Mouse (Mus musculus) forebrain, embryonic 10.5 days (tissue): ENCODE measurements at regions not wholly inside any gene's neighbourhood (a gene's known extent, or its start where the extent isn't known, plus 50 kb on each side); places are given as distances from the start of the nearest gene placed in this dataset.

Experiments
- DNase-seq: peaks from one replicate; pipeline ENCODE4 v3.0.0-alpha.2; 2017; ENCODE audit warnings: low spot score; ENCODE audit errors: extremely low spot score
- H3K27ac ChIP-seq: fragments of 300-500 bp; sonication (generic); 2 replicates; pipeline ENCODE4 v1.5.1; 2016; ENCODE audit warnings: mild to moderate bottlenecking
- H3K27me3 ChIP-seq: fragments of 300-500 bp; sonication (generic); 2 replicates; pipeline ENCODE4 v1.6.1; 2016; ENCODE audit warnings: mild to moderate bottlenecking; ENCODE audit not compliant: poor library complexity, severe bottlenecking
- H3K36me3 ChIP-seq: fragments of 300-500 bp; sonication (generic); replicated peaks from 2 replicates; pipeline ENCODE4 v1.6.1; 2016; ENCODE audit warnings: mild to moderate bottlenecking, moderate library complexity
- H3K4me1 ChIP-seq: fragments of 300-500 bp; sonication (generic); 2 replicates; pipeline ENCODE4 v1.6.1; 2016
- H3K4me3 ChIP-seq: fragments of 300-500 bp; sonication (generic); 2 replicates; pipeline ENCODE4 v1.5.1; 2016; ENCODE audit warnings: mild to moderate bottlenecking, moderate library complexity
- H3K9me3 ChIP-seq: fragments of 300-500 bp; sonication (generic); 2 replicates; pipeline ENCODE4 v1.6.1; 2016; ENCODE audit warnings: mild to moderate bottlenecking, moderate library complexity
- WGBS: fragments of 180-500 bp; shearing (Covaris S2); methylation state at CpG from one replicate; pipeline ENCODE4 v1.1.7; 2016; 5-methylcytosine and 5-hydroxymethylcytosine counted together

GRCm38 (mm10) chr2:158965003-158965665 is 170.5 kb downstream of the Dhx35 start:
- WGBS, result 90% methylated on average over 6 of the region's 6 CpGs
- no peaks in the 10 kb centered on the region for H3K36me3 ChIP-seq
- no peak for DNase-seq
- H3K4me1 ChIP-seq, result no peaks in the 10 kb centered on the region
- H3K4me3 ChIP-seq, result no peak overlapping the region
- H3K27ac ChIP-seq, result no peak overlapping the region
- no peaks in the 10 kb centered on the region for H3K9me3 ChIP-seq
- H3K27me3 ChIP-seq, result no peaks in the 10 kb centered on the region

DNA sequence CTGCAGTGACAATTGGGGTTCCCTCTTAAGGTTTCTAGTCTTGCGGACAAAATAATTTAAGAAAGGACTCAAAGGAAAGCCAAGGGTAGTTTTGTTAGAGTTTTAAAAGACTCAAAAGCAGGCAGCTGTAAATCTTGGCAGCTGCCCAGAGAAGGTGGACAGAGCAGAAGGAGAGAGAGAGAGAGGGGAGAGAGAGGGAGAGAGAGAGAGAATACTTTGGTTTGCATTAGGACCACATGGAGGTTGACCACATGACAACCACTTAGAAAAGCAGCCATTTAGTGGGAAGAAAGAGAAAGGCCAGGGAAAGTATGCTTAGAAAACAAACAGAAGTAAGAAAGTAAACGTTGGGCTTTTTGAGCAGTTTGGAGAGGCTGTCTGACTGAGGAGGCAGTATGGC is 177.6 kb downstream of the Dhx35 start:
- no peak overlapping the region for H3K4me3 ChIP-seq
- DNase-seq, result no peak
- 72% methylated on average over 2 of the region's 2 CpGs for WGBS

GRCm38 (mm10) chr2:158985529-158986148 is 191.0 kb downstream of the Dhx35 start:
- peak; percentile 23 for DNase-seq
- Histone ChIP-seq H3K27ac (no peak overlapping the region), H3K4me3 (no peak overlapping the region), H3K27me3 (no peaks in the 10 kb centered on the region), H3K9me3 (no peaks in the 10 kb centered on the region), H3K4me1 (no peaks in the 10 kb centered on the region), H3K36me3 (no peaks in the 10 kb centered on the region)
- 78% methylated on average over 17 of the region's 17 CpGs for WGBS

More for the DNA sequence above, 177.6 kb downstream of the Dhx35 start:
- Histone ChIP-seq H3K36me3 (no peaks in the 10 kb centered on the region), H3K27me3 (no peaks in the 10 kb centered on the region), H3K27ac (no peak overlapping the region), H3K9me3 (no peaks in the 10 kb centered on the region), H3K4me1 (no peaks in the 10 kb centered on the region)

DNA sequence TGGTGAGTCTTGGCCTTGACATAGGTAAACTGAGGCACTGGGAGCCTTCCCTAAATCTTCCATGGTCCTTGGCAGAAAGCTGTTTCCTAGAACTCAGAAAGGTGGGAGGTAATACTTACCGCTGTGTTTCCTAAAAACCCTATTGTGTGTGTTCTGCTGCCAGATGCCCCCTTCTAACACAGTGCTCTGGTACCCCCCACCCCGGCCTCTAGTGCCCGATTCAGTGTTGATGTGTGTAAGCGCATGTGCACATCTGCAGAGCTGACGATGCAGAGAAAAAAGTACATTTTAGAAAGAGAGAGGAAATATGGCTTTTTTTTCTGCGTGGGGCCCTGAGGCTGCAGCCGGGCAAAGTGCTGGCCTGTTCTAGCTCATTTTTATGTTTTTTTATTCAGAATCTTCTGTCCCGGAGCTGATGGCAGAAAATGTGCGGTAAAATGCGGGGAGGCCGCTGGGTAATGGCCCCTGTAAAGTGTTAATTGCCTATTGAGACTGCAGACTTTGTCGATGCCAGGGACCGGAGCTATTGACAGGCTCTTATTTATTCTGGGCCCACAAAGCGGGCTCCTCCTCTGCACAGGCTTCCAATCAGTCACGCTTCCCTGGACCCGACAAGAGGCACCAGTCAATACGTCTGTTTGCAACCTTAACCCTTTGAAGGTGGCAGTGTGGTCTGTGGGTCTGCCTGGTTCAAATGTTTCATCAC is 208.0 kb downstream of the Dhx35 start:
- Histone ChIP-seq H3K27me3 (peaks cover 23% of the 10 kb centered on the region; the same call in 1 of the 2 replicates), H3K9me3 (no peaks in the 10 kb centered on the region), H3K4me1 (peaks cover 28% of the 10 kb centered on the region), H3K27ac (peak overlapping the region; percentile 80), H3K4me3 (peak overlapping the region; percentile 35; the same call in 1 of the 2 replicates), H3K36me3 (no peaks in the 10 kb centered on the region)
- WGBS, result 22% methylated on average over 17 of the region's 17 CpGs
- peak; percentile 67 for DNase-seq

DNA sequence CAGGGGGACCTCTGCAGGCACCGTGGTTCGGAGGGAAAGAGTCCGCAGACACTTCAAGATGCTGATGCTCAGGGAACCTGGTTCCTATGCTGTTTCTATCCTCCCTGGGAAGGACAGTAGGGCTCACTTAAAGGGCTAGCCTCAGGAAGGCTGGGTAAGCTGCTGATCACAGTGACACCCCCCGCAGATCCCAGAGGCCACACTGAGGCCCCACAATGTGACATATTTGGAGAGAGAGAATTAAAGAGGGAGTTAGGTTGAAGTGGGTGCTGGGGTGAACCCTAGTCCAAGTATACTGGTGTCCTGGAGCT is 208.5 kb downstream of the Dhx35 start:
- Histone ChIP-seq H3K4me1 (peaks cover 28% of the 10 kb centered on the region), H3K27me3 (peaks cover 23% of the 10 kb centered on the region; the same call in 1 of the 2 replicates), H3K4me3 (peak overlapping the region; percentile 35; the same call in 1 of the 2 replicates), H3K27ac (peak overlapping the region; percentile 80), H3K9me3 (no peaks in the 10 kb centered on the region), H3K36me3 (no peaks in the 10 kb centered on the region)
- no peak for DNase-seq
- 38% methylated on average over 4 of the region's 4 CpGs for WGBS

GRCm38 (mm10) chr2:159004417-159004816 is 209.8 kb downstream of the Dhx35 start:
- Histone ChIP-seq H3K36me3 (no peaks in the 10 kb centered on the region), H3K27ac (peak overlapping the region; percentile 53; the same call in 1 of the 2 replicates)
- 84% methylated on average over 9 of the region's 9 CpGs for WGBS

GRCm38 (mm10) chr2:159012725-159013124 is 218.1 kb downstream of the Dhx35 start:
- Histone ChIP-seq H3K27me3 (no peaks in the 10 kb centered on the region), H3K9me3 (no peaks in the 10 kb centered on the region; the same call in 1 of the 2 replicates), H3K4me3 (no peak overlapping the region), H3K36me3 (no peaks in the 10 kb centered on the region), H3K4me1 (no peaks in the 10 kb centered on the region), H3K27ac (no peak overlapping the region)
- no peak for DNase-seq
- WGBS, result 85% methylated on average over 4 of the region's 4 CpGs

More at GRCm38 (mm10) chr2:159004417-159004816, 209.8 kb downstream of the Dhx35 start:
- no peak for DNase-seq
- Histone ChIP-seq H3K9me3 (no peaks in the 10 kb centered on the region), H3K27me3 (peaks cover 23% of the 10 kb centered on the region; the same call in 1 of the 2 replicates), H3K4me3 (no peak overlapping the region), H3K4me1 (peaks cover 28% of the 10 kb centered on the region)

- no peak for DNase-seq
- H3K27ac ChIP-seq, result no peak overlapping the region
- no peak overlapping the region for H3K4me3 ChIP-seq
- WGBS, result 91% methylated on average over 8 of the region's 8 CpGs
- H3K9me3 ChIP-seq, result no peaks in the 10 kb centered on the region; the same call in 1 of the 2 replicates
- H3K36me3 ChIP-seq, result no peaks in the 10 kb centered on the region
- H3K27me3 ChIP-seq, result no peaks in the 10 kb centered on the region
- no peaks in the 10 kb centered on the region for H3K4me1 ChIP-seq
Measured at GRCm38 (mm10) chr2:159014553-159014952, 219.9 kb downstream of the Dhx35 start.

DNA sequence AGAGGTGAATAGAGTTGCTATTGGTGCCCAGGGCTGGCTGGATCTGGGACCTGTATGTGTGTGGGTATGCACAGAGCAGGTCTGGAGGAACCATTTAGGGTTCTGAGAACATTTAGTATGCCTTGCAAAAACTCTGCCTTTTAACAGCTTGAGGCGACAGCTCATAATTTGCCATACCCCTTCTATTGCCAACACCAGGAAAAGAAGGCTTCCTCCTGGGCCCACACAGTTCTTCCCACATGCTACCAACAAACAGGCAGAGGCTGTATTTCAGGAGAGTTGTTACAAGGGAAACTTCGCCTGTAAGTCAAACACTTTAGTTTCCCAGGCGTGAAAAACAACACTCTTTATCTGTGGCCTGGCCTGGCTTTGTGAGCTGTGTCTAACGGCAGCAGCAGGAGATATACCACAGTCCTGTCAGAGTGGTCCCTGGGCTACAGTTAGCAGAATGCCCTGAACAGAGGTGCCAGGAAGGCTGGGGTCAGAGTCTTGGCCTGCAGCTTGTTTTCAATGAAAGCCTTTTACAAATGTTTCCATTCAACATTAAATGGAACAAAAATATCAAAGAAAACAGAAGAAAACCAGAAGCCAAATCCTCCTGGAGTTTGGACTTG is 225.4 kb downstream of the Dhx35 start:
- H3K4me3 ChIP-seq, result no peak overlapping the region
- WGBS, result 74% methylated on average over 4 of the region's 4 CpGs
- H3K9me3 ChIP-seq, result no peaks in the 10 kb centered on the region
- no peaks in the 10 kb centered on the region for H3K36me3 ChIP-seq
- DNase-seq, result no peak
- H3K27me3 ChIP-seq, result no peaks in the 10 kb centered on the region
- no peaks in the 10 kb centered on the region for H3K4me1 ChIP-seq
- no peak overlapping the region for H3K27ac ChIP-seq

DNA sequence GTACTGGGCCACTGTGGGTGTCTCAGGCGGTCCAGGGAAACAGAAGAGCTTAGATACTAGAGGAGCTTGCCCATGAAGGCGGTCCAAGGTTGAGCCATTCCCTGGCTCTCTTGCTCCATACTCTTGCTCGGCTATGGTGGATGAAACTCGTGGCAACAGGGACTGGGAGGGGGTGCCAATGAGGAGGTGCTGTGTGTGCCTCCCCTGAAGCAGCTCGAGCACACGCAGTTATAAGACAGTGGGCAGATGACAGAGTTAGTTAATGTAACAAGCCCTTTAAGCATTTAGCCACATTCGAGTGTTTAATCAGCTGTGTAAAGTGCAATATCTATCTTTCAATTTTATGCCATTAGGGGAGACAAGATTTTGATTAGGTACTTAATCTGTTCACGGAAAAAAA is 237.5 kb downstream of the Dhx35 start:
- H3K27me3 ChIP-seq, result no peaks in the 10 kb centered on the region
- no peaks in the 10 kb centered on the region for H3K9me3 ChIP-seq
- WGBS, result 85% methylated on average over 8 of the region's 8 CpGs
- DNase-seq, result no peak
- peaks cover 20% of the 10 kb centered on the region for H3K4me1 ChIP-seq
- no peak overlapping the region for H3K27ac ChIP-seq
- no peak overlapping the region for H3K4me3 ChIP-seq
- no peaks in the 10 kb centered on the region for H3K36me3 ChIP-seq

GRCm38 (mm10) chr2:159039916-159040315 is 245.3 kb downstream of the Dhx35 start:
- Histone ChIP-seq H3K36me3 (no peaks in the 10 kb centered on the region), H3K27me3 (no peaks in the 10 kb centered on the region), H3K27ac (no peak overlapping the region), H3K4me3 (no peak overlapping the region), H3K9me3 (no peaks in the 10 kb centered on the region), H3K4me1 (no peaks in the 10 kb centered on the region)
- WGBS, result 70% methylated on average over 4 of the region's 4 CpGs
- DNase-seq, result no peak

DNA sequence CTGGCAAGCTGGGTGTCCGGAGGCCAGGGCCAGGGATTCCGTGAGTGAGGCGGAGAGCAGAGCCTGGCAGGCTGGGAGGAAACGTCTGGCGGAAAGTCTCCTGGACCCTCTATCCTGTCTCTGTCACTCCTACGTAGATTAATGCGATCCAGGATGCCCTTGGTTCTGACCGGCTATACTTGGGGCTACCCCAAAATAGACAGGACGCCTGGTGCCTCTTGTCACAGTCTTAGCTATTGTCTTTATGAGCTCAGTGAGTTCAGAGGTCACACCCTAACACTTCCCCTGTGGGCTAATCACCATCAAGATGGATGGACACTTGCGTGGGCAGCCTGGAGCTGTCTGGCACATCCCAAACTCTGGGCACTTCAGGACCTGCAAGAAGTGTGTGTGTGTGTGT is 258.9 kb downstream of the Dhx35 start:
- no peak overlapping the region for H3K27ac ChIP-seq
- no peaks in the 10 kb centered on the region for H3K27me3 ChIP-seq
- no peaks in the 10 kb centered on the region for H3K4me1 ChIP-seq
- no peak for DNase-seq
- no peak overlapping the region for H3K4me3 ChIP-seq
- no peaks in the 10 kb centered on the region for H3K9me3 ChIP-seq
- no peaks in the 10 kb centered on the region for H3K36me3 ChIP-seq
- WGBS, result 75% methylated on average over 10 of the region's 10 CpGs

DNA sequence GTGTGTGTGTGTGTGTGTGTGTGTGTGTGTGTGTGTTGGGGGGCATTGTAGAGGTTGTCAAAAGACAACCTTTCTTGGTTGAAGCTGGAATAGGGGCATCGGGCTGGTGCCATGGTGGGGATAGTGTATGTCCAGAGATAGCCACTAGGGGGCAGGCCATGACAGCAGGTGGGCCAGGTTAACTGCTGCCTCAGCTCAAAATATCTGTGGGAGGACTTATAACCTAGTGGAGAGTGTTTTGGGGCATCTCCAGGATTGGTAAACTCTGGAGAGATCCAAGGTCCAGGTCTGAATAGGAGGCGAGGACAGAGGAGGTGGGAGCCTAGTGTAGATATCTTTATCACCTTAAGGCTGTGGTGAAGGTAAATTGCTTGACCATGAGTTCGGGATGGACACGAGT is 259.3 kb downstream of the Dhx35 start:
- Histone ChIP-seq H3K9me3 (no peaks in the 10 kb centered on the region), H3K4me1 (no peaks in the 10 kb centered on the region), H3K4me3 (no peak overlapping the region), H3K36me3 (no peaks in the 10 kb centered on the region), H3K27ac (no peak overlapping the region), H3K27me3 (no peaks in the 10 kb centered on the region)
- peak; percentile 65 for DNase-seq
- WGBS, result 66% methylated on average over 4 of the region's 4 CpGs
